Mouse (Mus musculus) c-Kit-negative CD71-positive TER-119-positive erythroid progenitor cells, embryonic 14.5 days (primary cell): Measurements from ENCODE around the gene Smim20.

ENCODE experiments used
- DNase-seq: peaks from one replicate; pipeline ENCODE4 v3.0.0-alpha.2; 2013; ENCODE audit warnings: low read depth, low spot score

Smim20 gene

GRCm38 (mm10) chr5:53265740-53266139 lies 1.1 kb upstream of the Smim20 start:
- DNase-seq = no peak

GRCm38 (mm10) chr5:53266181-53266580 lies 702 bp upstream of the Smim20 start:
- no peak for DNase-seq

GRCm38 (mm10) chr5:53268095-53268692 lies 1.3 kb downstream of the Smim20 start:
- DNase-seq = no peak

GRCm38 (mm10) chr5:53269799-53270198 lies 2.9 kb downstream of the Smim20 start:
- DNase-seq = no peak

GRCm38 (mm10) chr5:53270947-53271711 lies 4.2 kb downstream of the Smim20 start:
- DNase-seq = no peak

- no peak for DNase-seq
These were observed 5.7 kb downstream of the Smim20 start for GRCm38 (mm10) chr5:53272626-53273025.

GRCm38 (mm10) chr5:53273699-53274430 lies 7.0 kb downstream of the Smim20 start:
- DNase-seq = no peak

- no peak for DNase-seq
These were observed 8.0 kb downstream of the Smim20 start for GRCm38 (mm10) chr5:53274811-53275355.

GRCm38 (mm10) chr5:53275376-53275775 lies 8.5 kb downstream of the Smim20 start:
- no peak for DNase-seq

- no peak for DNase-seq
These were observed 9.7 kb downstream of the Smim20 start for GRCm38 (mm10) chr5:53276470-53277022.

- DNase-seq = no peak
These were observed 10.9 kb downstream of the Smim20 start for GRCm38 (mm10) chr5:53277716-53278263.

GRCm38 (mm10) chr5:53279216-53279813 lies 12.4 kb downstream of the Smim20 start:
- DNase-seq = no peak

- DNase-seq = no peak
These were observed 15.6 kb downstream of the Smim20 start for GRCm38 (mm10) chr5:53282487-53282886.

GRCm38 (mm10) chr5:53286406-53286805 lies 19.5 kb downstream of the Smim20 start:
- DNase-seq = no peak

GRCm38 (mm10) chr5:53289438-53289837 lies 22.6 kb downstream of the Smim20 start:
- no peak for DNase-seq

- DNase-seq = no peak
These were observed 27.7 kb downstream of the Smim20 start for GRCm38 (mm10) chr5:53294627-53295026.

- no peak for DNase-seq
These were observed 30.1 kb downstream of the Smim20 start for GRCm38 (mm10) chr5:53296961-53297360.

GRCm38 (mm10) chr5:53301496-53301895 lies 34.6 kb downstream of the Smim20 start:
- DNase-seq = no peak

GRCm38 (mm10) chr5:53302895-53303670 lies 36.2 kb downstream of the Smim20 start:
- no peak for DNase-seq

GRCm38 (mm10) chr5:53303941-53304340 lies 37.1 kb downstream of the Smim20 start:
- no peak for DNase-seq
